Mouse (Mus musculus): ENCODE measurements around the gene Spryd7. TPM values are rescaled to one million over a fixed set of nuclear protein-coding genes. Genes with fewer than 3 reads are reported as not detected.

Gene Spryd7
- 21.3 and 24.8 TPM in 2 replicates for polyA plus RNA-seq (2015; fragmentation: Nextera tagmentation; extraction: Ambion mirVana)

GRCm38 (mm10) chr14:61556289-61557147, at the start of gene Spryd7:
TSS of gene Spryd7 (minus strand) at chr14:61556886.

DNA sequence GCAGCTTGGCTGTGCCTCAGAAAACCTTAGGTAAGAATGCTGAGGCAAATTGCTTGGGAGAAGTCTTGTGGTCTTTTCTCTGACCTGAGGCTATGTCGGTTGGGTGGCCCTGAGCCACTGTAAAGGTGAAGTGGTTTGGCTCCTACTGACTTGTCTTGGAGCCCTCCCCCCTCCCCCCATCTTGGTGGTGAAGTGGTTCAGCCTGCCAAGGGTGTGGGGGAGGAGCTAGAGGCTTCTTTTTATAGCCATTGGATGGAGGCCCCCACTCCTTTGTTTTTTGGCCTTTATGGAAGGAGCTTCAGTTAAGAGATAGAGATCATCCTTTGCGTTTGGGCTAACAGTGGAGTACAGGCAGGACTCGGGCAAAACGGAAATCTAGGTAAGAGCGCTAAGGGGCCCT, 41.3 kb upstream of the Spryd7 start, which contains the start of gene Trim13:
Gene Trim13, plus strand, starts transcription at position 280 of the 400 bp plus-strand sequence.

Other genes starting within 250 kb of the Spryd7 start
- gene Arl11, start 247.1 kb downstream of the Spryd7 start, polyA plus RNA-seq (2015; fragmentation: Nextera tagmentation; extraction: Ambion mirVana) = 0.79 and 1.2 TPM in 2 replicates
- gene Ebpl, start 196.4 kb downstream of the Spryd7 start, polyA plus RNA-seq (2015; fragmentation: Nextera tagmentation; extraction: Ambion mirVana) = 5.6 and 6.8 TPM in 2 replicates
- gene Kpna3, start 117.0 kb downstream of the Spryd7 start, polyA plus RNA-seq (2015; fragmentation: Nextera tagmentation; extraction: Ambion mirVana) = 45.4 and 51.7 TPM in 2 replicates
- gene Trim13, start 41.4 kb upstream of the Spryd7 start, polyA plus RNA-seq (2015; fragmentation: Nextera tagmentation; extraction: Ambion mirVana) = 13.7 and 15.3 TPM in 2 replicates
- 0.10 and 0.18 TPM in 2 replicates for gene Kcnrg, start 50.6 kb upstream of the Spryd7 start, polyA plus RNA-seq (2015; fragmentation: Nextera tagmentation; extraction: Ambion mirVana)